ENCODE assay signal across 8 mouse cellular contexts in the genomic region with DNA sequence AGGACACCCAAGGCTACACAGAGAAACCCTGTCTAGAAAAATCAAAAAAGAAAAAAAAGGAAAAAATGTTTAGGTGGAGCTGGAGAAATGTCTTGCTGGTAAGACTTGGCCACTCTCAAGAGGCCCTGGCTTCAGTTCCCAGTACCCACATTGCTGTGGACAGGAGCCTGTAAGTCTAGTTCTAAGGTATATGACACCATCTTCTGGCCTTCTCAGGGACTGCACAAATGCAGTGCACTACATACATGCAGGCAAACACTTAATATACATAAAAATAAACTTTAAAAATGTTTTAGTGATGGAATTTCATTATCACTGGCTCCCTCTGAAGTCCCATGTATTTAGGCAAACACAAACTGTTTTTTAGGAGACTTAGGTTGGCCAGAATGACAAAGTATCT.
A peak's percentile ranks its signal among the peaks of the same experiment; 100 is the strongest.
DNase-seq lines count a peak whose midpoint lies in the region; ATAC-seq and TF ChIP-seq lines count a peak whose summit lies in the region.

No protein-coding gene starts in this region.

- H3K9ac ChIP-seq in intestine, embryonic 14.5 days (ENCODE audit: low read length): no peak overlapping the region
- no peak overlapping the region for H3K9ac ChIP-seq in intestine, embryonic 16.5 days (ENCODE audit: low read depth, low read length)
- H3K9ac ChIP-seq in CH12.LX (ENCODE audit: insufficient read depth, low read depth): no peak overlapping the region
- H3K9ac ChIP-seq in forebrain, postnatal 0 days: no peak overlapping the region
- peak overlapping the region; percentile 23; the same call in 1 of the 2 replicates for H3K9ac ChIP-seq in midbrain, embryonic 14.5 days (replicated peaks; ENCODE audit: low read length)

- H3K4me3 ChIP-seq in intestine, embryonic 14.5 days (ENCODE audit: low read depth, low read length): no peak overlapping the region
- no peak overlapping the region for H3K4me3 ChIP-seq in intestine, embryonic 16.5 days (ENCODE audit: low read length)
- no peak overlapping the region for H3K4me3 ChIP-seq in CH12.LX (replicated peaks in 1 of 3; ENCODE audit: low read depth in 2 of 3, low read length in 2 of 3, poor library complexity in 1 of 3)
- H3K4me3 ChIP-seq in forebrain, postnatal 0 days (ENCODE audit: low read depth, low read length): no peak overlapping the region
- no peak overlapping the region for H3K4me3 ChIP-seq in midbrain, embryonic 14.5 days (replicated peaks; ENCODE audit: low read depth, low read length)

- no peak; a peak in 1 of 4 replicates for TF ChIP-seq CTCF in CH12.LX (conservative IDR thresholded peaks at IDR 0.05 in 1 of 2, IDR thresholded peaks at IDR 0.05 in 1 of 2; ENCODE audit: low read depth in 2 of 2, low read length in 2 of 2)
- TF ChIP-seq CTCF in forebrain, postnatal 0 days (IDR thresholded peaks at IDR 0.05; ENCODE audit: low read depth): no peak; the same call in 1 of the 2 replicates

- 0 out of 2 replicates have a peak, but pooled peaks cover 4% of the 10 kb centered on the region for H3K36me3 ChIP-seq in intestine, embryonic 14.5 days (ENCODE audit: control insufficient read depth, insufficient read depth, low read length)
- no peaks in the 10 kb centered on the region for H3K36me3 ChIP-seq in intestine, embryonic 16.5 days (ENCODE audit: control insufficient read depth, insufficient read depth, low read length)
- H3K36me3 ChIP-seq in CH12.LX (replicated peaks in 1 of 2; ENCODE audit: control insufficient read depth in 1 of 2, insufficient read depth in 1 of 2, low read length in 1 of 2): peaks cover 0 to 37% of the 10 kb centered on the region in 2 experiments
- H3K36me3 ChIP-seq in forebrain, postnatal 0 days (ENCODE audit: insufficient read depth): no peaks in the 10 kb centered on the region
- 0 out of 2 replicates have a peak, but pooled peaks cover 5% of the 10 kb centered on the region for H3K36me3 ChIP-seq in midbrain, embryonic 14.5 days (ENCODE audit: control insufficient read depth, insufficient read depth, low read length)

- peak overlapping the region; percentile 84 for H3K27ac ChIP-seq in intestine, embryonic 14.5 days (ENCODE audit: low read depth)
- H3K27ac ChIP-seq in intestine, embryonic 16.5 days (ENCODE audit: low read length): no peak overlapping the region; the same call in 1 of the 2 replicates
- H3K27ac ChIP-seq in CH12.LX (ENCODE audit: insufficient read depth, low read depth): no peak overlapping the region
- peak overlapping the region; percentile 85 for H3K27ac ChIP-seq in forebrain, postnatal 0 days (ENCODE audit: low read depth, low read length)
- peak overlapping the region; percentile 92 for H3K27ac ChIP-seq in midbrain, embryonic 14.5 days (replicated peaks; ENCODE audit: low read depth, low read length)

- no peak for TF ChIP-seq EP300 in CH12.LX (IDR thresholded peaks at IDR 0.05; ENCODE audit: low read length)

- no peaks in the 10 kb centered on the region for H3K9me3 ChIP-seq in intestine, embryonic 14.5 days (ENCODE audit: control insufficient read depth, low read length)
- H3K9me3 ChIP-seq in intestine, embryonic 16.5 days (ENCODE audit: control insufficient read depth, low read length): no peaks in the 10 kb centered on the region
- peaks cover 3% of the 10 kb centered on the region for H3K9me3 ChIP-seq in CH12.LX (replicated peaks; ENCODE audit: low read length)
- no peaks in the 10 kb centered on the region for H3K9me3 ChIP-seq in forebrain, postnatal 0 days (ENCODE audit: low read length)
- no peaks in the 10 kb centered on the region for H3K9me3 ChIP-seq in midbrain, embryonic 14.5 days (ENCODE audit: control insufficient read depth, low read length)

- in situ Hi-C loops in CH12.LX (cut with MboI; ENCODE audit: low pct_ligation_motif_present, low pct_unique_long_range_greater_than_20kb, low sequenced_read_pairs): no loop called here

- dilution Hi-C loops in CH12.LX (cut with MboI; ENCODE audit: extremely low pct_ligation_motif_present, extremely low pct_unique_long_range_greater_than_20kb, low sequenced_read_pairs): no loop called here

- no peaks in the 10 kb centered on the region for H3K79me2 ChIP-seq in CH12.LX (replicated peaks; ENCODE audit: control insufficient read depth, extremely low read depth, insufficient read depth, poor library complexity, severe bottlenecking)

- no peaks in the 10 kb centered on the region for H3K27me3 ChIP-seq in intestine, embryonic 14.5 days (replicated peaks; ENCODE audit: control insufficient read depth, insufficient read depth, low read length)
- no peaks in the 10 kb centered on the region for H3K27me3 ChIP-seq in intestine, embryonic 16.5 days (replicated peaks; ENCODE audit: control insufficient read depth, insufficient read depth, low read length)
- H3K27me3 ChIP-seq in CH12.LX (replicated peaks): no peaks in the 10 kb centered on the region
- no peaks in the 10 kb centered on the region for H3K27me3 ChIP-seq in forebrain, postnatal 0 days (ENCODE audit: insufficient read depth, low read length)
- H3K27me3 ChIP-seq in midbrain, embryonic 14.5 days (ENCODE audit: control insufficient read depth, insufficient read depth, low read length): no peaks in the 10 kb centered on the region

- DNase-seq in intestine, embryonic 14.5 days (ENCODE audit: low spot score): no peak
- DNase-seq in CH12.LX (ENCODE audit: extremely low read depth): peak; percentile 10
- no peak for DNase-seq in forebrain, postnatal 0 days
- DNase-seq in midbrain, embryonic 14.5 days: no peak
- DNase-seq in layer of hippocampus, adult 9-11 months: no peak
- DNase-seq in cerebellum, adult 11 months: no peak
- DNase-seq in embryo, embryonic 10.5 days (ENCODE audit: low spot score): no peak

- peak; percentile 18 for TF ChIP-seq RAD21 in CH12.LX (IDR thresholded peaks at IDR 0.05; ENCODE audit: low read depth, low read length)

- TF ChIP-seq POLR2A in CH12.LX (IDR thresholded peaks at IDR 0.05; ENCODE audit: low read depth, low read length): no peak

- ATAC-seq in intestine, embryonic 14.5 days (replicated peaks; ENCODE audit: low FRiP score, low TSS enrichment, low read depth): no peak
- no peak for ATAC-seq in intestine, embryonic 16.5 days
- ATAC-seq in forebrain, postnatal 0 days: no peak
- no peak for ATAC-seq in midbrain, embryonic 14.5 days (ENCODE audit: low FRiP score, low TSS enrichment)

- no peak overlapping the region for H3K4me2 ChIP-seq in intestine, embryonic 14.5 days (ENCODE audit: low read length)
- H3K4me2 ChIP-seq in intestine, embryonic 16.5 days (ENCODE audit: low read depth, low read length): no peak overlapping the region
- H3K4me2 ChIP-seq in CH12.LX (ENCODE audit: insufficient read depth, low read depth, poor library complexity, severe bottlenecking): no peak overlapping the region
- H3K4me2 ChIP-seq in forebrain, postnatal 0 days (ENCODE audit: low read depth): no peak overlapping the region
- no peak overlapping the region for H3K4me2 ChIP-seq in midbrain, embryonic 14.5 days (ENCODE audit: low read length)

- H3K4me1 ChIP-seq in intestine, embryonic 14.5 days (replicated peaks; ENCODE audit: control insufficient read depth, insufficient read depth, low read length): peaks cover 23% of the 10 kb centered on the region
- peaks cover 15% of the 10 kb centered on the region for H3K4me1 ChIP-seq in intestine, embryonic 16.5 days (ENCODE audit: control insufficient read depth, insufficient read depth, low read length)
- H3K4me1 ChIP-seq in CH12.LX (ENCODE audit: control insufficient read depth in 1 of 2, insufficient read depth in 2 of 2): peaks cover 15 to 52% of the 10 kb centered on the region in 2 experiments
- peaks cover 20% of the 10 kb centered on the region for H3K4me1 ChIP-seq in forebrain, postnatal 0 days (ENCODE audit: insufficient read depth)
- H3K4me1 ChIP-seq in midbrain, embryonic 14.5 days (ENCODE audit: control insufficient read depth, insufficient read depth, low read length): peaks cover 25% of the 10 kb centered on the region

TF ChIP-seq in CH12.LX, 34 proteins besides CTCF, POLR2A, EP300 and RAD21:
- no peak for TF ChIP-seq SIN3A (IDR thresholded peaks at IDR 0.05; ENCODE audit: low read length)
- TF ChIP-seq CHD1 (IDR thresholded peaks at IDR 0.05; ENCODE audit: low read depth, low read length): no peak
- no peak for TF ChIP-seq IRF4 (IDR thresholded peaks at IDR 0.05; ENCODE audit: low read depth, low read length)
- TF ChIP-seq JUN (IDR thresholded peaks at IDR 0.05; ENCODE audit: insufficient read depth, low read depth, low read length): no peak
- TF ChIP-seq MAZ (IDR thresholded peaks at IDR 0.05; ENCODE audit: low read depth, low read length): no peak
- no peak for TF ChIP-seq BHLHE40 (IDR thresholded peaks at IDR 0.05; ENCODE audit: low read depth, low read length)
- no peak for TF ChIP-seq GABPA (IDR thresholded peaks at IDR 0.05; ENCODE audit: insufficient replicate concordance, low read depth, low read length)
- no peak for TF ChIP-seq MYC (IDR thresholded peaks at IDR 0.05; ENCODE audit: low read depth, low read length)
- no peak for TF ChIP-seq KAT2A (IDR thresholded peaks at IDR 0.05; ENCODE audit: insufficient replicate concordance, low read length)
- no peak for TF ChIP-seq SMC3 (IDR thresholded peaks at IDR 0.05; ENCODE audit: low read depth, low read length)
- TF ChIP-seq ZKSCAN1 (IDR thresholded peaks at IDR 0.05; ENCODE audit: borderline replicate concordance, low read depth, low read length): no peak
- TF ChIP-seq TBP (conservative IDR thresholded peaks at IDR 0.05; ENCODE audit: low read depth, low read length): no peak
- TF ChIP-seq ZC3H11A (IDR thresholded peaks at IDR 0.05; ENCODE audit: low read depth, low read length): no peak
- no peak for TF ChIP-seq NELFE (IDR thresholded peaks at IDR 0.05; ENCODE audit: low read depth, low read length)

Comparison
In these comparisons a context has a peak if more than half of its experiments do, and no peak if none do; other contexts are left out.
1. H3K27ac ChIP-seq: peak in intestine, embryonic 14.5 days (single experiment), forebrain, postnatal 0 days (single experiment) and midbrain, embryonic 14.5 days (single experiment); none in intestine, embryonic 16.5 days (single experiment) and CH12.LX (single experiment).